Mouse (Mus musculus): Measurements from ENCODE around the gene Col19a1. TPM values are rescaled to one million over a fixed set of nuclear protein-coding genes. Genes with fewer than 3 reads are reported as not detected.

Gene Col19a1
- total RNA-seq, 2 experiments from 2014 or later, result 28.6 to 30.7 TPM

DNA sequence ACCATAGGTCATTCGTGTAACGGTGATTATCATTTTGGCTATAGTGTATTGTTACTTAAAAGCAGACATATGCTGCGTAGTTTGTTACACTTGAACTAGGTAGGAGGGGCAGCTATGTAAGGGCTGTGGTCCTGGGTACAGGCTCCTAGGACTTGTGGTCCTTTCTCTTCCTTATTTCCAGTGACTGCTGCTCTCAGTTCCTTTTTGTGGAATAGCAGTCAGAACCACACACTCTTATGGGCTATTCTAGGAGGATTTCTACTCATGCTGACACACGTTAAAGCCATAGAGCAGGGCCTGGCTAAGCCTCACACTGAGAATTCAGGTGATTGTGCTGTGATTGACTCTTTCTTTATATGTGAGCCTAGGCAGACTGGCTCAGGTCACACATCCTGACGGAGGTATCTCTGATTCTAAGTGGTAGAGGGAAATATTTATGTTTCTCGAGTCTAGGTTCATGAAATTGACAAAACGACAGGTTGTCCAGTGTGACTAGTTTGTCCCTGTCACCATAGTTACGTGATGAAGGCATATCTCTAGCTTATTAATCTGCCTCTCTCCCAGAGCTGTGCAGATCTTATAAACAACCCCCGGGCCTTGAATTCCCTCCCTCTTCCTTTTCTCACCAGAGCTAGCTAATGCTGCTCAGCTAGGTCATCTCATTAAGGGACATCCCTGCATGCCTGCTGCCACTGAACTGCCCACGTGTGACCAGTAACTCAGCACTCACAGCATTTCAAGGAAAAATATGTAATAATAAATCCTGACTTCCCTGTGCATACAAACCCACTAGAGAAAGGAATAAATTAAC, 338.8 kb downstream of the Col19a1 start:
- intact Hi-C loops (cut with DNase I), result loop anchor here (2.0 to 10.0 kb wide), 4 partner anchors 112 to 924 kb away; partner anchors contain the start of gene B3gat2
- no peak for DNase-seq (ENCODE audit: extremely low spot score in 1 of 2, low spot score in 2 of 2)

DNA sequence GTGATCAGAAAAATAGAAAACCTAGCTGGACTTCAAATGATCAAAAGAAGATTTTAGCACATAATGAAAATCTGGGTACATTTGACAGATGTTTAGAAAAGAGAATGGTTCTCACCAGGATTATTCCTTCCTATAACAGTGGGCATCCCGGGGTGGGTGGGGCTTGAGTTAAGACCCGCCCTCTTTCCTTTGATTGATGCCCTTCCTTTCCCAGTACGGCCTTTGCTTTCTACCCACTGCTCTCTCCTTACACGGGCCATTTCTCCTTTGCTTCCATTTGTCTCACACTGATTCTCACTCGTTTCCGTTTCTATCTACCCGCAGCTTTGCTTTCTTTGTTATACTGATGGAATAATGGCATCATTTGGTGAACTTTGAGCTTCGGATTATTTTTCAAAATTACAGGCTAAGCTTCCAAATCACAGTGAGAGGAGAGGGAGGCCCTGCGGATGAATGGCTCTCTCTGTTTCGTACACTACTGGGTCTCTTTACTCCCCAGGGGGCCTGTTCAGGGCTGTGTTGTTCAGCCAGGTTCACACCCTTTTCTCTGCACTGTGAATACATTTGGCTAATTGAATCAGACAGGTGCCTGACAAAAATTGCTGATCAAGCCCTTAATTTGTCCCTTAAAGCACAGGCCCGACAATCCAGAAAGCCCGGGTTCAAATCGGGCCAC, 341.4 kb downstream of the Col19a1 start:
- intact Hi-C loops (cut with DNase I), result loop anchor here (5.0 to 10.0 kb wide), 3 partner anchors 421 to 921 kb away; partner anchors contain the start of gene B3gat2
- DNase-seq (ENCODE audit: extremely low spot score in 1 of 2, low spot score in 2 of 2), result no peak

- intact Hi-C loops (cut with DNase I), result loop anchor here (5.0 to 10.0 kb wide), 3 partner anchors 420 to 920 kb away; partner anchors contain the start of gene B3gat2
These were observed 342.3 kb downstream of the Col19a1 start for GRCm38 (mm10) chr1:24244931-24245330.

GRCm38 (mm10) chr1:24240039-24240691, 347.1 kb downstream of the Col19a1 start:
- intact Hi-C loops (cut with DNase I), result loop anchor here (10.0 kb wide), 2 partner anchors 415 to 915 kb away; no protein-coding TSS in a partner anchor

More at GRCm38 (mm10) chr1:24244931-24245330, 342.3 kb downstream of the Col19a1 start:
- peak in 1 of 2 experiments; percentile 24 for DNase-seq (ENCODE audit: extremely low spot score in 1 of 2, low spot score in 2 of 2)

GRCm38 (mm10) chr1:24236330-24236729, 350.9 kb downstream of the Col19a1 start:
- intact Hi-C loops (cut with DNase I), result loop anchor here (10.0 kb wide), 1 partner anchor 532 kb away; no protein-coding TSS in a partner anchor

More at GRCm38 (mm10) chr1:24240039-24240691, 347.1 kb downstream of the Col19a1 start:
- no peak for DNase-seq (ENCODE audit: extremely low spot score in 1 of 2, low spot score in 2 of 2)

DNA sequence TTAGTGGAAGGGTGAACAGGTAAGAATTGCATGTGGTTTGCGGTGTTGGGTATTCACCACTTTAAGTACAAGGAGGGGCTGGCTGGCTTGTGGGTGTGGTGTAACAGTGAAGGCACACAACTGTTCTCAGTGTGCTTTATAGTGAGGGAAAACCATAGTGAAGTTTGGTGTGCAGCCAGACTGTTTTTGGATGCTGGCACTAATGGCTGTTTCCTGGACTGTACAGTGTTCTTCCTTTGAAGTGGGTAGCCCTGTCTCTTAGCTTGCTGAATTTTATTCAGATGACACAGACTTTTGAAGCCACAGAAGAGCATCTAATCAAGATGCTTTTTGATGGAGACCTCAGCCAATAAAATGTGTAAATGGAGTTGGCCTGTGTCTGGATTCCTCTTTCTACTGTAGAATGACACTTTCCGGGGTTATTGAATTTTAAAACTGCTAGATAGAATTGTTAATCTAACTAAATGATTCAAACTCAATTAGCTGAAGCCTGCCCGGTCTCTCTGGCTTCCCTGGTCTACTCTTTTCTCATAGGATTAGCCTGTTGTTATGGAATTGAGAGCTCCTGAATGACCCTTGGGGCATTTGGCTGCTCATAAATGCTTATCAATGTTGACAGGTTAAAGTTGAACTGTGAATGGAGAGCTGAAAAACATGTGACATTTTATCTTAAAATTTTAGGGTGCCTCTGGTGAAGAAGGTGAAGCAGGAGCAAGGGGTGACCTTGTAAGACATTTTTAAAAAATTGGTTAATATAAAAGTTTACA, 355.6 kb downstream of the Col19a1 start:
- intact Hi-C loops (cut with DNase I), result loop anchor here (10.0 kb wide), 1 partner anchor 527 kb away; no protein-coding TSS in a partner anchor
- DNase-seq (ENCODE audit: extremely low spot score in 1 of 2, low spot score in 2 of 2), result no peak

More at GRCm38 (mm10) chr1:24236330-24236729, 350.9 kb downstream of the Col19a1 start:
- DNase-seq (ENCODE audit: extremely low spot score in 1 of 2, low spot score in 2 of 2), result no peak

DNA sequence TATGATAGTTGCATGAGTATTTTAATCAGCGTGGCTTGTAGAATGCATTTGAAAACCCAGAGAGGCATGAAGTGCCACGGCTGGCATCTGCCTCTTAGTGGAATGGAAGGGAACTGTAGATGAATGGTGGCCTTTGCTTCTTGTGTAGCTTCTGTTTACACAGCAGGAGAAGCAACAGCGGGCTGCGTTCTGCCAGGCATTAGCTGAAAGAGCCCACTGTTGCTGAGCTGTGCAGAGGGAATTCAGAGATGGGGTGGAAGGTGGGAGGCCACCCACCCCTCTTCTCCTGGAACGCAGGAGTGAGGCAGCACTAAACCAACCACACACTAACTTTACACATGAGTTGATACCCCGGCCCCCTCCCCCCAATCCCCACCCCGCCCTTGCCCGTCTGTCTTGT, 356.8 kb downstream of the Col19a1 start:
- DNase-seq (ENCODE audit: extremely low spot score in 1 of 2, low spot score in 2 of 2), result peak in 1 of 2 experiments; percentile 36
- intact Hi-C loops (cut with DNase I), result loop anchor here (10.0 kb wide), 1 partner anchor 526 kb away; no protein-coding TSS in a partner anchor

- intact Hi-C loops (cut with DNase I), result no loop called here
- DNase-seq (ENCODE audit: extremely low spot score in 1 of 2, low spot score in 2 of 2), result peak in 1 of 2 experiments; percentile 33
These were observed 357.7 kb downstream of the Col19a1 start for GRCm38 (mm10) chr1:24229552-24229951.

DNA sequence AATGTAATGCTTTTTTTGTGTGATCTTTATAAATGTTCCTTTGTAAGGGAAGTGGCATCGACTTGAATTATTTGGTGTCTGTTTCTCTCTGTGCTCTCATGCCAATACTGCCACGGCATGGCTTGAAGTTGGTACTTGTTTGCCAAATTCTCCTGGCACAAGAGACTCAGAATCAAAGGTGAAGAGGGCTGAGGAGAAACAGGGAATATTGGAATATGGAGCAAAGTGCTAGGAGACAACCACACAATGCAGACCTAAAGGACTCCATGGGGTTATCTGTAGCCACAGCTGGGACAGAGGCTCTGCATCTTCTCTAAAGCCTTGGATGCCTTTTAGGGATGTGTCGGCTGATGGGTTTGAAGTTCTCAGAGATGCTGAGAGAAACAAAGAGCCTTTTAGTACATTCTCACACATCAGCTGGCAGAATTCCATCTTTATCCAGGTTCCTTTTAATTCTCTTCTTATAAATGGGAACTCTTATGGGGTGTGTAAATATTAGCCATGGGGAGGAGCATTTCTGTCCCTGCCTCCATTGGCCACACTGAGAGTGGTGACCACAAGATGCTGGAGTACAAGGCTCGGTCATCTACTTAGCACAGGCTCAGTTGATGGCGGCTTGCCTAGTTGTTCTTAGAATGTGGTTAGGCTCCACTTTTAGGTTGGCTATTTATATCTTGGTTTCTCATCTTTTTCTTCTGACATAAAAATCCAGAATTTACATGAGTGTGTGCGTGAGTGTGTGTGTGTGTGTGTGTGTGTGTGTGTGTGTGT, 360.1 kb downstream of the Col19a1 start:
- DNase-seq (ENCODE audit: extremely low spot score in 1 of 2, low spot score in 2 of 2), result no peak
- intact Hi-C loops (cut with DNase I), result no loop called here

GRCm38 (mm10) chr1:24225825-24226526, 361.3 kb downstream of the Col19a1 start:
- DNase-seq (ENCODE audit: extremely low spot score in 1 of 2, low spot score in 2 of 2), result peak in 1 of 2 experiments; percentile 37
- intact Hi-C loops (cut with DNase I), result no loop called here

GRCm38 (mm10) chr1:24222981-24223612, 364.2 kb downstream of the Col19a1 start:
- DNase-seq (ENCODE audit: extremely low spot score in 1 of 2, low spot score in 2 of 2), result peak; percentile 36 to 49
- intact Hi-C loops (cut with DNase I), result no loop called here

DNA sequence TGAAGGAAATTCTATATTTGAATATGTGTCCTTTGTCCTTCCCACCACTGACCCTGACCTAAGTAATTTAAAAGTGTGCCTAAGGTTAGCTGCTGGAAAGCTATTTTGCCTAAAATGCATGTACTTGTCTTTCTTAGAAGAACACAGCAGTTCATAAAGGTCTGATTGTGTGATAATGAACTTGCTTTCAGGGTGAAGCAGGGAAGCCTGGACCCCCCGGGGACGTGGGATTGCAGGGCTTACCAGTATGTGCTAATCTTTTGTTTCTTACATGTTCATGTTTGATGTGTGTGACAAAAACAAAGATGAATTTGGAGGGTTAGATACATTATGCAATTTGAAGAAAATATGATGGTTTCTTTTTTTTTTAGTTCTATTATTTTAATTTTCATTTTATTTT, 365.0 kb downstream of the Col19a1 start:
- intact Hi-C loops (cut with DNase I), result no loop called here

DNA sequence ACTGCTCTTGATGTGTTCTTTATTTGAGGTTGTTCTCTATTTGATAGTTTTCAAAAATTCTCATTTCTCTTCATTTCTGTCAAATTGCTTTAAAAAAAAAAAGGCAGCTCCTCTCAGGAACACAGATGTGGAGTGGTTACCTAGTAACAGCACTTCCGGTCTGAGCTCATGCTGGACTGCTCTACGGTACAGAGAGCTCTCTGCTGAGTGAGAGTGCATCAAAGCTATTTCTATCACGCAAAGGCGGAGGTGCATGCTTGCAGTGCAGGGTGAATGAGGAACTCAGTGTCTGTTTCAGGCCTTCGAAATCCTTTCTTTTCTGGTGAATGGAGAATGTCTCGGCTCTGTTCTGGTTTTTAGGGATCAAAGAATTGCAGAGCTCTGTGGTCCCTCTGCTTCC, 368.2 kb downstream of the Col19a1 start:
- intact Hi-C loops (cut with DNase I), result no loop called here
- no peak for DNase-seq (ENCODE audit: extremely low spot score in 1 of 2, low spot score in 2 of 2)

More for the DNA sequence above, 365.0 kb downstream of the Col19a1 start:
- DNase-seq (ENCODE audit: extremely low spot score in 1 of 2, low spot score in 2 of 2), result no peak

All from left cerebral cortex, postnatal 10 days (tissue).